Mouse (Mus musculus) MEL (cell line): ENCODE measurements at regions not wholly inside any gene's neighbourhood (a gene's known extent, or its start where the extent isn't known, plus 50 kb on each side); places are given as distances from the start of the nearest gene placed in this dataset.
"Not testable (repeated sequence)": the region's sequence is repeated elsewhere in the genome, so short reads cannot be mapped to it uniquely, and the experiment has no call there.

ENCODE experiments used
- DNase-seq: peaks from one replicate; pipeline ENCODE4 v3.0.0; 2011; ENCODE audit warnings: low read depth, low spot score
- H3K27ac ChIP-seq: 2 replicates; pipeline ENCODE4 v1.5.1; 2012; ENCODE audit warnings: low read depth, mild to moderate bottlenecking, control low read depth, low read length, moderate library complexity; ENCODE audit not compliant: control insufficient read depth
- H3K27me3 ChIP-seq, 2 experiments: fragments of 150-350 bp in 1 of 2; sonication (generic) in 1 of 2; 2 replicates each; pipeline ENCODE4 v1.6.1; 2012; ENCODE audit warnings: low read length in 2 of 2, mild to moderate bottlenecking in 2 of 2, improper control_type of control experiment in 1 of 2, moderate library complexity in 1 of 2; ENCODE audit not compliant: insufficient read depth in 2 of 2, control insufficient read depth in 1 of 2
- H3K36me3 ChIP-seq, 2 experiments: 2 replicates each; pipeline ENCODE4 v1.6.1; 2012 to 2014; ENCODE audit warnings: low read length in 2 of 2, improper control_type of control experiment in 1 of 2, inconsistent platforms in 1 of 2, mild to moderate bottlenecking in 1 of 2; ENCODE audit not compliant: insufficient read depth in 2 of 2, control insufficient read depth in 1 of 2
- H3K4me1 ChIP-seq, 2 experiments: fragments of 150-350 bp in 1 of 2; sonication (generic) in 1 of 2; 2 replicates each; pipeline ENCODE4 v1.6.1; 2012; ENCODE audit warnings: low read length in 2 of 2, improper control_type of control experiment in 1 of 2, mild to moderate bottlenecking in 1 of 2; ENCODE audit not compliant: insufficient read depth in 2 of 2, control insufficient read depth in 1 of 2
- H3K4me3 ChIP-seq, 2 experiments: fragments of 150-350 bp in 1 of 2; sonication (generic) in 1 of 2; 2 replicates each; pipeline ENCODE4 v1.5.1; 2012; ENCODE audit warnings: low read depth in 2 of 2, low read length in 2 of 2, mild to moderate bottlenecking in 2 of 2, moderate library complexity in 2 of 2, control low read depth in 1 of 2, improper control_type of control experiment in 1 of 2; ENCODE audit not compliant: control insufficient read depth in 1 of 2, insufficient read depth in 1 of 2
- H3K79me2 ChIP-seq: 2 replicates; pipeline ENCODE4 v1.6.1; 2012; ENCODE audit warnings: mild to moderate bottlenecking, low read length, moderate library complexity; ENCODE audit not compliant: control insufficient read depth, poor library complexity, insufficient read depth
- H3K9ac ChIP-seq: 2 replicates; pipeline ENCODE4 v1.6.1; 2012; ENCODE audit warnings: low read depth, mild to moderate bottlenecking, control low read depth, low read length, moderate library complexity; ENCODE audit not compliant: control insufficient read depth, poor library complexity, severe bottlenecking
- H3K9me3 ChIP-seq: fragments of 150-350 bp; sonication (generic); replicated peaks from 2 replicates; pipeline ENCODE4 v1.6.1; 2012; ENCODE audit warnings: mild to moderate bottlenecking, low read length, improper control_type of control experiment, moderate library complexity; ENCODE audit not compliant: insufficient read depth
- CTCF ChIP-seq, 3 experiments: IDR thresholded peaks in 2 of 3; conservative IDR thresholded peaks in 1 of 3; 2 replicates each; pipeline ENCODE4 v1.5.1; 2011 to 2012; ENCODE audit warnings: low read length in 3 of 3, low read depth in 2 of 3, mild to moderate bottlenecking in 2 of 3, improper control_type of control experiment in 1 of 3, inconsistent platforms in 1 of 3, mixed read lengths in 1 of 3, moderate library complexity in 1 of 3; ENCODE audit not compliant: control insufficient read depth in 1 of 3, insufficient read depth in 1 of 3, poor library complexity in 1 of 3, severe bottlenecking in 1 of 3
- E2F4 ChIP-seq: IDR thresholded peaks from 2 replicates; pipeline ENCODE4 v1.6.1; 2011; ENCODE audit warnings: low read depth, low read length, improper control_type of control experiment, borderline replicate concordance
- EP300 ChIP-seq, 2 experiments: IDR thresholded peaks; 2 replicates each; pipeline ENCODE4 v1.6.1; 2011; ENCODE audit warnings: improper control_type of control experiment in 2 of 2, low read length in 2 of 2, low read depth in 1 of 2, mild to moderate bottlenecking in 1 of 2
- MEF2A ChIP-seq: IDR thresholded peaks from 2 replicates; pipeline ENCODE4 v1.6.1; 2014; ENCODE audit warnings: low read depth, mild to moderate bottlenecking, inconsistent platforms, low read length, improper control_type of control experiment; ENCODE audit not compliant: poor library complexity, insufficient replicate concordance, severe bottlenecking; ENCODE audit errors: extremely low read depth
- MXI1 ChIP-seq: IDR thresholded peaks from 2 replicates; pipeline ENCODE4 v1.6.1; 2011; ENCODE audit warnings: mild to moderate bottlenecking, low read depth, low read length, improper control_type of control experiment
- MYB ChIP-seq: IDR thresholded peaks from 2 replicates; pipeline ENCODE4 v1.6.1; 2011; ENCODE audit warnings: mild to moderate bottlenecking, low read depth, low read length, improper control_type of control experiment
- MYC ChIP-seq: IDR thresholded peaks from 2 replicates; pipeline ENCODE4 v1.6.1; 2011; ENCODE audit warnings: low read depth, mild to moderate bottlenecking, low read length, improper control_type of control experiment, moderate library complexity
- POLR2AphosphoS2 ChIP-seq: IDR thresholded peaks from 2 replicates; pipeline ENCODE4 v1.6.1; 2011; ENCODE audit warnings: low read length, improper control_type of control experiment
- RAD21 ChIP-seq: IDR thresholded peaks from 2 replicates; pipeline ENCODE4 v1.6.1; 2011; ENCODE audit warnings: mild to moderate bottlenecking, low read depth, low read length, improper control_type of control experiment
- SIN3A ChIP-seq: IDR thresholded peaks from 2 replicates; pipeline ENCODE4 v1.6.1; 2012; ENCODE audit warnings: low read length, improper control_type of control experiment, inconsistent platforms
- SMC3 ChIP-seq: IDR thresholded peaks from 2 replicates; pipeline ENCODE4 v1.6.1; 2011; ENCODE audit warnings: low read depth, low read length, improper control_type of control experiment
- TBP ChIP-seq: IDR thresholded peaks from 2 replicates; pipeline ENCODE4 v1.8.0; 2011; ENCODE audit warnings: low read depth, low read length, improper control_type of control experiment
- TCF12 ChIP-seq: IDR thresholded peaks from 2 replicates; pipeline ENCODE4 v1.6.1; 2014; ENCODE audit warnings: low read depth, mild to moderate bottlenecking, inconsistent platforms, low read length, improper control_type of control experiment, moderate library complexity
- USF1 ChIP-seq: IDR thresholded peaks from 2 replicates; pipeline ENCODE4 v1.6.1; 2014; ENCODE audit warnings: low read depth, mild to moderate bottlenecking, inconsistent platforms, low read length, improper control_type of control experiment, moderate library complexity
- ZC3H11A ChIP-seq: IDR thresholded peaks from 2 replicates; pipeline ENCODE4 v1.6.1; 2012; ENCODE audit warnings: low read depth, mild to moderate bottlenecking, inconsistent platforms, low read length, improper control_type of control experiment

DNA sequence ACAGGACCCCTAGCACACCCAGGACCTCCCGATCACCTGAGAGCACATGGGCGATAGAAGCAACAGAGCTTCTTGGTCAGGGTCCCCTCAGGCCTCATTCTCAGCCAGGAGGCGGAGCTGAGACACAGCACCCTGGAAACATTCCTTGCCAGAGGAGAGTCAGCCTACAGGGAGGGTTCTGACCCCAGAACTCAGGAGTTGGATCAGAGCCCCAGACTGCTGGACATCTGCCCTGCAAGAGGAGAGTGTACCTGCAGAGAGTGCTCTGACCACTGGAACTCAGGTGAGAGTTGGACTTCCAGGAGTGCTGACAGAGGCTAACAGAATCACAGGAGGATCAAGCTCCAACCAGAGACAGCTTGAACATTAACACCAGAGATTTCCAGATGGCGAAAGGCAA, 76.1 kb downstream of the Gpr85 start:
- not testable (repeated sequence) for H3K9me3 ChIP-seq, H3K4me3 ChIP-seq, H3K27ac ChIP-seq, H3K79me2 ChIP-seq, H3K27me3 ChIP-seq, DNase-seq, H3K36me3 ChIP-seq, H3K9ac ChIP-seq, H3K4me1 ChIP-seq

DNA sequence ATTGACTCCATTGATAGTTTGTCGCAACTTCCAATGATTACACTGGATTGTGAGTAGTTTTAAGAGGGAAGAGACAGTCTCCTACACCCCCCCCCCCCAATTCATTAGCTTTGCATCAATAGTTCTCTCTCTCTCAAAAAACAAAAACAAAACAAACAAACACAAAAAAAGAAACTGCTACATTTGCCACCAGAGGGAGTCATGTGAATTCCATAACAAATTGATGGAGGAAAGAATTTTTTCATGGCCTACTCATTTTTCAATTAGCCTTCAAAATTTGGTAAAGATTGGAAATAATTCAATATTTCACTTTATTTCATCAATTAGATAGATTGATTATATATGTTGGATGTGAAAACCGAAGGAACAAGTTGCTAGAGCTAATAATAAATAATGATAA, 80.3 kb downstream of the Gpr85 start:
- H3K27ac ChIP-seq, result no peak overlapping the region
- H3K36me3 ChIP-seq, result no peaks in the 10 kb centered on the region
- no peak overlapping the region for H3K9ac ChIP-seq
- no peak overlapping the region for H3K4me3 ChIP-seq
- H3K4me1 ChIP-seq, result no peaks in the 10 kb centered on the region
- no peaks in the 10 kb centered on the region for H3K27me3 ChIP-seq
- H3K79me2 ChIP-seq, result no peaks in the 10 kb centered on the region
- no peak for DNase-seq
- peak in 1 of 3 experiments; percentile 36; a peak in 2 of 6 replicates for TF ChIP-seq CTCF (IDR thresholded peaks at IDR 0.05 in 2 of 3, conservative IDR thresholded peaks at IDR 0.05 in 1 of 3; ENCODE audit: control insufficient read depth in 1 of 3, insufficient read depth in 1 of 3, low read depth in 2 of 3, low read length in 3 of 3, poor library complexity in 1 of 3, severe bottlenecking in 1 of 3)
- TF ChIP-seq TBP, result no peak
- TF ChIP-seq E2F4, result no peak
- peak; percentile 42 for TF ChIP-seq SMC3
- peak; percentile 31 for TF ChIP-seq RAD21
- no peak for TF ChIP-seq EP300 (IDR thresholded peaks at IDR 0.05; ENCODE audit: low read depth in 1 of 2, low read length in 2 of 2)
- no peak for TF ChIP-seq USF1
- H3K9me3 ChIP-seq, result no peaks in the 10 kb centered on the region

DNA sequence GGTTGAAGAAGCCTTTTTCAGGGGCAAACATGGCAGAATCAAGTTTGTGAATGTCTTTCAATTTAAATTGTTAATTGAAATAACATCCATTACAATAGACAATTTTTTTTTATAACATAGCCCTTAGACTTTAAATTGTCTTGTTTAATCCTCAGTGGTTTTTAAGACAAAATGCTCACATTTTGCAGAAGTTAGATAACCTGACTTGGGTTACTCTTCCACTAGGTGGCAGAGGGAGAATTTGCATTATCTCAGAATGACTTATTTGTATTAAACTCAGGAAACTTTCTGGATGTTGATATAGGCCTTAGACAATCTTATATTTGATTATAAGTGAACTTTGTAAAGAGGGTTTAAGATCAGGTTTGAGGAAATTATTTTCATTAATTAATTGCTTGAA, 80.8 kb downstream of the Gpr85 start:
- Histone ChIP-seq H3K27me3 (0 out of 4 replicates have a peak, but pooled peaks cover 0 to 2% of the 10 kb centered on the region in 2 experiments), H3K36me3 (no peaks in the 10 kb centered on the region), H3K79me2 (no peaks in the 10 kb centered on the region), H3K9me3 (no peaks in the 10 kb centered on the region), H3K9ac (no peak overlapping the region), H3K4me3 (no peak overlapping the region), H3K27ac (no peak overlapping the region), H3K4me1 (no peaks in the 10 kb centered on the region)
- peak; percentile 49 for DNase-seq
- TF ChIP-seq MXI1 (no peak), TBP (no peak), MYB (no peak), RAD21 (peak; percentile 75), SIN3A (no peak), SMC3 (peak; percentile 78), ZC3H11A (peak; percentile 46), MYC (no peak), MEF2A (no peak), CTCF (IDR thresholded peaks at IDR 0.05 in 2 of 3, conservative IDR thresholded peaks at IDR 0.05 in 1 of 3; ENCODE audit: control insufficient read depth in 1 of 3, insufficient read depth in 1 of 3, low read depth in 2 of 3, low read length in 3 of 3, poor library complexity in 1 of 3, severe bottlenecking in 1 of 3) (peak in 1 of 3 experiments; percentile 60; a peak in 2 of 6 replicates), TCF12 (no peak), POLR2AphosphoS2 (no peak)
